Mouse (Mus musculus): ENCODE data around the gene Tnrc6b. TPM values are rescaled to one million over a fixed set of nuclear protein-coding genes. Genes with fewer than 3 reads are reported as not detected.
"Not testable (repeated sequence)": the region's sequence is repeated elsewhere in the genome, so short reads cannot be mapped to it uniquely, and the experiment has no call there.

Gene Tnrc6b
- total RNA-seq, 1 experiment from 2014 or later: 40.9 TPM

DNA sequence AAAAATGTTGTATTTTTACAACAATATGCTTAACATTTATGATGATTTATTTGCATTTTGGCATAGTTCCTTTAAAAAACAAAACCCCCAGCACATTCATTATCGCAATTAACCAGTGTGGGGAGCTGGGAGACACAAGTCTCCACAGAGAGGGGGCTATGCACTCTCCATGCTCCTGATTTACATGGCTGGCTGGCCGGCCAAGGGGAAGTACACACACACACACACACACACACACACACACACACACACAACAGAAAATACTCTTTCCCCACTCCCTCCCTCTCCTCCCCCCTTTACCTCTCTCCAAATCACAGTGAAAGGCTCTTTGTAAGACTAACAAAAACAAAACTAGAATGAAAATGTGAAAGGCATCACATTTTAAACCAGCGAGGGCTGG lies 11.3 kb downstream of the Tnrc6b start:
- ATAC-seq (replicated peaks in 1 of 2; ENCODE audit: insufficient read depth in 1 of 2, low FRiP score in 2 of 2, low TSS enrichment in 1 of 2, low read depth in 1 of 2, poor library complexity in 2 of 2, severe bottlenecking in 2 of 2): no peak

GRCm38 (mm10) chr15:80729477-80729876 lies 18.4 kb downstream of the Tnrc6b start:
- no peak for ATAC-seq (replicated peaks in 1 of 2; ENCODE audit: insufficient read depth in 1 of 2, low FRiP score in 2 of 2, low TSS enrichment in 1 of 2, low read depth in 1 of 2, poor library complexity in 2 of 2, severe bottlenecking in 2 of 2)

DNA sequence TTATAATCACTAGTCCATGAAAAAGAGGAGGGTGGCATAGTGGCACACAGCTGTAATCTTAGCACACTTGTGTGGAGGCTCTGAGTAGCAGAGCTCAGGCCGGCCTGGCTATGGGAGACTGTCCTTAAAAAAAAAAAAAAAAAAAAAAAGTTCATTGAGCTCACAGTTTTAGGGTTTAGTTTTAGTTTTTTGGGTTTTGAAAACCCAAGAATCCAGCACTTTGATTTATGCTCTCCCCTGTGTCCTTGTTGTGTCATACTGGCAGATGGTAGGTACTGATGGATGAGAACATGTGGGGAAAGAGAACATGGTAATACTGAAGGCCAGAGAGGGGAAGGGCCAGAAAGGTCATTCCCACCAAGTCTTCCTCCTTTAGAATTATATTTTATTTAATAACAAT lies 19.9 kb downstream of the Tnrc6b start:
- no peak for ATAC-seq (replicated peaks in 1 of 2; ENCODE audit: insufficient read depth in 1 of 2, low FRiP score in 2 of 2, low TSS enrichment in 1 of 2, low read depth in 1 of 2, poor library complexity in 2 of 2, severe bottlenecking in 2 of 2)

DNA sequence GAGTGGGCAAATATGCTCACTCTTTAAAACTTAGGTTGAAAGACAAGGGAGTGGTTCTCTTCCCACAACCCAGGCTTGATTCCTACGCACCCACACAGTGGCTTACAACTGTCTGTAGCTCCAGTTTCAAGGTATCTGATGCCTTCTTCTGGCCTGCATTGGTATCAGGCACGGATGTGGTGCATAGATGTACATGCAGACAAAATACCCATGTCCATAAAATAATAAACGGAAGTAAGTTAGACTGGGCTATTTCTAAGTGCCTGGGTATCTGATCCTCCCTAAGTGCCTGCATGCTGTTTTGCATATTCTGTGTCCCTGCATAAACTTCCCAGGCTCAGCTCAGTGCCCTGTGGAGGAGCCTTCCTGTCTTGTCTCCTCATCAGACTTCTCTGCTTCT lies 20.4 kb downstream of the Tnrc6b start:
- no peak for ATAC-seq (replicated peaks in 1 of 2; ENCODE audit: insufficient read depth in 1 of 2, low FRiP score in 2 of 2, low TSS enrichment in 1 of 2, low read depth in 1 of 2, poor library complexity in 2 of 2, severe bottlenecking in 2 of 2)

- no peak for ATAC-seq (replicated peaks in 1 of 2; ENCODE audit: insufficient read depth in 1 of 2, low FRiP score in 2 of 2, low TSS enrichment in 1 of 2, low read depth in 1 of 2, poor library complexity in 2 of 2, severe bottlenecking in 2 of 2)
These were observed 21.3 kb downstream of the Tnrc6b start for GRCm38 (mm10) chr15:80732266-80733030.

DNA sequence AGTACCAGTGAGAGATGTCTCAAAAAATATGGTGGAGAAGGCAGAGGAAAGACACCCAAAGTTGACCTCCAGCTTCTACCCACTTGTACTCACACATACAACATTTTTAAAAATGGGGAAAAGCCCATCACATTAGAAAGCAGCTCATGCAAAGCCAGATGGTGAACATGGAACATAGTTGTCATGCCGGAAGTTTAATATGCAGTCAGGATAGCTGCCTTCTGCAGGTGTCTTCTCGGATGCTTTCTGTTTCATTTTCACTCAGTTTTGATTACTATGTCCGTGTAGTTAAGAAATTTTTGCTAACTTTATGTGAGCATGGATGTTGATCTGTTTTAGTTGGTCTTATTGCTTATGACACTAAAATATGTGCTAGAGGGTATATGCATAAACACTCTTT lies 24.2 kb downstream of the Tnrc6b start:
- ATAC-seq (replicated peaks in 1 of 2; ENCODE audit: insufficient read depth in 1 of 2, low FRiP score in 2 of 2, low TSS enrichment in 1 of 2, low read depth in 1 of 2, poor library complexity in 2 of 2, severe bottlenecking in 2 of 2): no peak

DNA sequence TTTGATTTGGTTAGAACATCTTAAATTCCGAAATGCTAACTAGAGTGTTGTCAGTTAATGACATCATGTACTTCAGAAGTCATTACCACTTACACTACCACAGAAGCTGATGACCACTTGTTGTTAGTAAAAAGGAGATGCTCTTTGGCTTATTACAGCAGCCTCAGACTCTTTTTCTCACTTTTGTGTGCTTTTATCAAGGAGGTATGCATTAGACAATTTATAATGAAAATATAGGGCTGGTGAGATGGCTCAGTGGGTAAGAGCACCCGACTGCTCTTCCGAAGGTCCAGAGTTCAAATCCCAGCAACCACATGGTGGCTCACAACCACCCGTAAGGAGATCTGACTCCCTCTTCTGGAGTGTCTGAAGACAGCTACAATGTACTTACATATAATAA lies 24.6 kb downstream of the Tnrc6b start:
- ATAC-seq (replicated peaks in 1 of 2; ENCODE audit: insufficient read depth in 1 of 2, low FRiP score in 2 of 2, low TSS enrichment in 1 of 2, low read depth in 1 of 2, poor library complexity in 2 of 2, severe bottlenecking in 2 of 2): not testable (repeated sequence)

GRCm38 (mm10) chr15:80736553-80736952 lies 25.4 kb downstream of the Tnrc6b start:
- ATAC-seq (replicated peaks in 1 of 2; ENCODE audit: insufficient read depth in 1 of 2, low FRiP score in 2 of 2, low TSS enrichment in 1 of 2, low read depth in 1 of 2, poor library complexity in 2 of 2, severe bottlenecking in 2 of 2): no peak

DNA sequence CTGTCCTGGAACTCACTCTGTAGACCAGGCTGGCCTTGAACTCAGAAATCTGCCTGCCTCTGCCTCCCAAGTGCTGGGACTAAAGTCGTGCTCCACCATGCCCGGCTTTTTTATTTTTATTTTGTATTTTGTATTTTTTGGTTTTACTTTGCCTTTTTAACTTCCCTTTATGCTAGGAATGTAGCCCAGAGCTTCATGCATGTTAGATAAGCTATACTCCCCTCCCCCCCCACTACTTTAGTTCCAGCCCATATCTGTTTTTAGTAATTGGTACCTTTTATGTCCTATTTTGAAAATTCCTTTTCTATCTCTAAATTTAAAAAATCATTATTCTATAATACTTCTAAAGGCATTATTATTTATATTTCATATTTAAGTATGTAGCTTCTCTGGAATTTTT lies 27.1 kb downstream of the Tnrc6b start:
- no peak for ATAC-seq (replicated peaks in 1 of 2; ENCODE audit: insufficient read depth in 1 of 2, low FRiP score in 2 of 2, low TSS enrichment in 1 of 2, low read depth in 1 of 2, poor library complexity in 2 of 2, severe bottlenecking in 2 of 2)

DNA sequence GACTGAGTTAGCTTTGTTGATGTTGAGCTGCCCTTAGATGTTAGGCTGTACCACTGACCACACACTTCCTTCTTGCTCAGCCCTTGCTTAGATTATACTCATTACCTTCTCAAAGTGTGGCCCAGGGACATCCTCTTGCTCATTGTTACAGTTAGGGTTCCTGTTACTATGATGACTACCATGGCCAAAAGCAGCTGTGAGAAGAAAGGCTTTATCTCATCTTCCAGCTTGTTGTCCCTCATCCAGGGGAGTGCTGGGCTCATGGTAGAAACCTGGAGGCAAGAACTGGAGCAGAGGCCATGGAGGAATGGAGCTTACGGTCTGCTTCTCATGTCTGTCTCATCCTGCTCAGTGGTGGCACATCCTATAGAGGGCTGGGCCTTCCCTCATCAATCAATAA lies 28.9 kb downstream of the Tnrc6b start:
- no peak for ATAC-seq (replicated peaks in 1 of 2; ENCODE audit: insufficient read depth in 1 of 2, low FRiP score in 2 of 2, low TSS enrichment in 1 of 2, low read depth in 1 of 2, poor library complexity in 2 of 2, severe bottlenecking in 2 of 2)

DNA sequence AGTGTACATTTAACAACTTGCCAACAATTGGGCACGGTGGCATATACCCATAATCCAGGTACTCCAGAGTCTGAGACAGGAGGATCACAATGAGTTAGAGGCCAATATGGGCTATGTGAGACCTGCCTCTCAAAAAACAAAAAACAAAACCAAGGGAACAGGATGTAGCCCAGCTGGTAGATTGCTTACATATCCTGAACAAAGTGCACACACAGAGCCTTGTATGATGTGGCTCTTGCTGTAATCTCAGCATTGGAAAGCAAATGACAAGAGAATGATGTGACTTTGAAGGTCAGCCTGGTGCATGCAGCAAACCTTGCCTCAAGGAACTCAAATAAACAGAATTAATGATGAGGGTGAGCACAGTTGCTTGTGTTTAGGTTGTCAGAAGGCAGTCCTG lies 30.7 kb downstream of the Tnrc6b start:
- ATAC-seq (replicated peaks in 1 of 2; ENCODE audit: insufficient read depth in 1 of 2, low FRiP score in 2 of 2, low TSS enrichment in 1 of 2, low read depth in 1 of 2, poor library complexity in 2 of 2, severe bottlenecking in 2 of 2): no peak

DNA sequence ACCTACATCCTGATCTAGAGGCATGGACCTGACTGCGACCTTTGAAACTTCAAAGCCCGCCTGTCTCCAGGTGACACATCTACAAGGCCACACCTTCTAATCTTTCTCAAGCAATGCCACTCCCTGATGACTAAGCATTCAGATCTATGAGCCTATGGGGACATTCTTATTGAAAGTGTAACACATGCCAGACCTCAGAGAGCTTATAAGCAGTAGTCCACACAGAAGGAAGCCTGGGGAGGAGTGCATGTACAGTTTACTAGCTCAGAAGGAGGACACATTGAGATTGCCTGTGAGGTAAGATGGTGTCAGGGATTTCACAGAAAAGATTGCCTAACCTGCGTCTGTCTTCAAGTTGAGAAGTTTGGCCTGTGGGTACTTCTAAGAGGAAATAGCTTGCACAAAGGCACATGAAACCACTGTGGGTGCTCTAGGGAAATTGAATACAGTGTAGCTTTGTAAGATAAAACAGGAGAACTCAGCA lies 31.9 kb downstream of the Tnrc6b start:
- peak; percentile 58 to 81; a peak in 3 of 4 replicates for ATAC-seq (replicated peaks in 1 of 2; ENCODE audit: insufficient read depth in 1 of 2, low FRiP score in 2 of 2, low TSS enrichment in 1 of 2, low read depth in 1 of 2, poor library complexity in 2 of 2, severe bottlenecking in 2 of 2)

GRCm38 (mm10) chr15:80743606-80744005 lies 32.5 kb downstream of the Tnrc6b start:
- ATAC-seq (replicated peaks in 1 of 2; ENCODE audit: insufficient read depth in 1 of 2, low FRiP score in 2 of 2, low TSS enrichment in 1 of 2, low read depth in 1 of 2, poor library complexity in 2 of 2, severe bottlenecking in 2 of 2): peak in 1 of 2 experiments; percentile 36; a peak in 1 of 4 replicates

DNA sequence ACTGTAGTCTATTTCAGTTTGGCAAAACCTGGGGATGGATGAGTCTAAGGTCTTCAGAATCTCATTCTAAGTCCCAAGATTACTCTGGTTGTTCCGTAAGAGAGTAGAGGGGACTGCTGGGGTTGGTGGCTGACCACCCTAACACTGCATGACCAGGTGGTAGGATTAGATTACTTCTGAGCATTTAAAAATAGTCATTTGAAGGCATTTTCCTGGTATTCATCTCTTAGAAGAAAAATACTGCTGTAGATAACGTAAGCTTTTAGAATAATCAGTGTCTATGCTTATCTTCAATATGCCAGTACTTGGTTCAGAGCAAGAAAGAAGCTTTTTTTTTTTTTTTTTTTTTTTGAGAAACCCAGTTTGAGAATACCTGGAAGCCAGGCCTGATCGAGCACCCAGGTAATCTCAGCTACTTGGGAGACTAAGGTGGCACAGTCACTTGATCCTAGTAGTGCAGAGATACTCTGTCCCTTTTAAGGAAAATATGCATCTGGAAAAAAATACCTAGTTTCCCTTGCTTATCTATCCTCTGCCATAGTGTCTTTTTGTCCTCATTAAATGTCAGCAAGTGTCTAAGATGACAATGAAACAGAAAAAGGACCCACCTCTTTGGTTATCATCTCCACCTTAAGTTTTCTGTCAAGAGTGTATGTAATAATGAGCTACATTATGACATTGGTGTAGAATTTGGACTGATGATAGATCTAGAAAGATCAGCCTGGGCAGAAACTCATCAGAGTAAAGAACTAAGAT lies 33.7 kb downstream of the Tnrc6b start:
- ATAC-seq (replicated peaks in 1 of 2; ENCODE audit: insufficient read depth in 1 of 2, low FRiP score in 2 of 2, low TSS enrichment in 1 of 2, low read depth in 1 of 2, poor library complexity in 2 of 2, severe bottlenecking in 2 of 2): no peak

DNA sequence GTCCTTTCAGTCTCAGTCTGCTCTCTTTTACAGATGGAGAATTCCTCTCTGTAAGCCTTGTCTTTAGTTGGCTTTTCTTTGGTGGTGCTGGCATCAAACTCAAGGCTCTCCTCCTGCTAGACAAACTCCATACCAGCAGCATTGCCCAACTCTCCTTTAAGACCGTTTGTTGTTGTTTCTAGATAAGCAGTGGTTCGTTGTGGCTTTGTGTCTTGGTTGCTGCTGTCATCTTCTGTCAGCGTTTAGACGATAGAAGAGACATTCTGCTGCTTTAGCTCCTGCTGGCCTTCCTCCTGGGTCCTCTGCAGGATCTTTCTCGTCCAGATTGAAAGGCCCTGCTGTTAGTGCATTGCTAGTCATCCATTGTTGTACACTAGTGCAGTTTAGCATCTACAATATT lies 37.9 kb downstream of the Tnrc6b start:
- ATAC-seq (replicated peaks in 1 of 2; ENCODE audit: insufficient read depth in 1 of 2, low FRiP score in 2 of 2, low TSS enrichment in 1 of 2, low read depth in 1 of 2, poor library complexity in 2 of 2, severe bottlenecking in 2 of 2): no peak

- no peak for ATAC-seq (replicated peaks in 1 of 2; ENCODE audit: insufficient read depth in 1 of 2, low FRiP score in 2 of 2, low TSS enrichment in 1 of 2, low read depth in 1 of 2, poor library complexity in 2 of 2, severe bottlenecking in 2 of 2)
These were observed 42.2 kb downstream of the Tnrc6b start for GRCm38 (mm10) chr15:80753351-80753750.

DNA sequence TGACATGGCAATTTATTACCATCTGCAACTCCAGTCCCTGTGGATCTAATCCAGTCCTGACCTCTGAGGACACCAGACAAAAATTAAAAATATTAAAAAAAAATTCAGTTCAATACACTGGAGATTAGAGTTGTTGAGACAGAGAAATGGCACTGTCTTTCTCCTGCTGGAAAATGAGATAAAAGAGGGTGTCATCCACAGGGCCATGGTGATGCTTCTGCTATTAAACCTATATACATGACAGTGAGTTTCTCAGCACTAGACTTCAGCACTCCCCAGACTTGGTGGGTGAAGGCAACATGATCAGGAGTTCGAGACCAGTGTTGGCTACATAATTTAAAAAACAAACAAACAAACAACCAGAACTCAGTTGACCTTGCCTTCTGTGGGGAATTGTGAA lies 43.0 kb downstream of the Tnrc6b start:
- ATAC-seq (replicated peaks in 1 of 2; ENCODE audit: insufficient read depth in 1 of 2, low FRiP score in 2 of 2, low TSS enrichment in 1 of 2, low read depth in 1 of 2, poor library complexity in 2 of 2, severe bottlenecking in 2 of 2): no peak

DNA sequence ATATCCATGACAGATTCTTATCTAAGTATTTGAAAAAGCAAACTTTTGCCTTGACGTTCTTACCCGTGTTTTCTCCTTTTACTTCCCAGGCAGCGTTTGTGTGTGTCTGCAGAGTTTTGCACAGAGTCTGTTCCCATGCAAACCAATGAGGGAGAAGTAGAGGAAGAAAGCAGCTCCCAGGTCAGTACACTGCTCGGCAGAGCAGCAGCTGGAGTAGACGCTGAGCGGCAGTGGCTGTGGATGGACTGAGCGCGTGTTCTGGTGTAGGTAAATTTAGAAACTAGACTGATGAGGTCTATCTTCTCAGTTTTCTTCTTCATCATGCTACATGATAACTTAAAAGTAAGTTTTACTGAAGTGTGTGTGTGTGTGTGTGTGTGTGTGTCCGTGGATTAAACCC lies 48.3 kb downstream of the Tnrc6b start:
- ATAC-seq (replicated peaks in 1 of 2; ENCODE audit: insufficient read depth in 1 of 2, low FRiP score in 2 of 2, low TSS enrichment in 1 of 2, low read depth in 1 of 2, poor library complexity in 2 of 2, severe bottlenecking in 2 of 2): no peak

GRCm38 (mm10) chr15:80760504-80760903 lies 49.4 kb downstream of the Tnrc6b start:
- no peak for ATAC-seq (replicated peaks in 1 of 2; ENCODE audit: insufficient read depth in 1 of 2, low FRiP score in 2 of 2, low TSS enrichment in 1 of 2, low read depth in 1 of 2, poor library complexity in 2 of 2, severe bottlenecking in 2 of 2)
